Mouse (Mus musculus) midbrain, embryonic 12.5 days (tissue): ENCODE data around the gene Plekhg5. TPM values are rescaled to one million over a fixed set of nuclear protein-coding genes. Genes with fewer than 3 reads are reported as not detected.

Experiments used
- ATAC-seq: fragments of 200-750 bp; cut with Nextera tagmentation; 2 replicates; pipeline ENCODE4 v1.8.0; 2017; ENCODE audit warnings: low read depth, moderate TSS enrichment, moderate library complexity; ENCODE audit not compliant: low FRiP score
- H3K27ac ChIP-seq: fragments of 300-500 bp; sonication (generic); replicated peaks from 2 replicates; pipeline ENCODE4 v1.5.1; 2016; ENCODE audit warnings: mild to moderate bottlenecking
- H3K27me3 ChIP-seq: fragments of 300-500 bp; sonication (generic); 2 replicates; pipeline ENCODE4 v1.6.1; 2016; ENCODE audit warnings: mild to moderate bottlenecking
- H3K36me3 ChIP-seq: fragments of 300-500 bp; sonication (generic); 2 replicates; pipeline ENCODE4 v1.6.1; 2016
- H3K4me1 ChIP-seq: fragments of 300-500 bp; sonication (generic); 2 replicates; pipeline ENCODE4 v1.6.1; 2016
- H3K4me2 ChIP-seq: fragments of 300-500 bp; sonication (generic); replicated peaks from 2 replicates; pipeline ENCODE4 v1.6.1; 2016; ENCODE audit warnings: mild to moderate bottlenecking, moderate library complexity
- H3K4me3 ChIP-seq: fragments of 300-500 bp; sonication (generic); 2 replicates; pipeline ENCODE4 v1.5.1; 2016; ENCODE audit warnings: mild to moderate bottlenecking
- H3K9ac ChIP-seq: fragments of 300-500 bp; sonication (generic); replicated peaks from 2 replicates; pipeline ENCODE4 v1.6.1; 2016; ENCODE audit warnings: mild to moderate bottlenecking, moderate library complexity
- H3K9me3 ChIP-seq: fragments of 300-500 bp; sonication (generic); 2 replicates; pipeline ENCODE4 v1.6.1; 2016; ENCODE audit warnings: mild to moderate bottlenecking
- WGBS: fragments of 180-500 bp; shearing (Covaris S2); methylation state at CpG from one replicate; pipeline ENCODE4 v1.1.7; 2016; 5-methylcytosine and 5-hydroxymethylcytosine counted together
- polyA plus RNA-seq: library from polyadenylated mRNA; unstranded; fragments of >200 nt; fragmentation: Nextera tagmentation; extraction: Ambion mirVana; gene quantifications from 2 replicates; pipeline ENCODE4 v1.2.1, GENCODE M21; 2016

Gene Plekhg5
- polyA plus RNA-seq, 1 experiment from 2014 or later: 9.4 TPM

GRCm38 (mm10) chr4:152106746-152107145, 34.4 kb downstream of the Plekhg5 start:
- Histone ChIP-seq H3K4me2 (no peak overlapping the region), H3K27me3 (peaks cover 23% of the 10 kb centered on the region), H3K9me3 (no peaks in the 10 kb centered on the region), H3K9ac (no peak overlapping the region), H3K27ac (no peak overlapping the region), H3K36me3 (peaks cover 15% of the 10 kb centered on the region; the same call in 1 of the 2 replicates), H3K4me3 (no peak overlapping the region), H3K4me1 (peaks cover 18% of the 10 kb centered on the region)
- 53% methylated on average over 9 of the region's 9 CpGs for WGBS
- ATAC-seq: no peak

GRCm38 (mm10) chr4:152107493-152107892, 35.2 kb downstream of the Plekhg5 start:
- H3K27ac ChIP-seq: 0 out of 2 replicates have a peak overlapping the region, but pooled peaks have one; percentile 17
- H3K4me2 ChIP-seq: peak overlapping the region; percentile 74
- H3K4me1 ChIP-seq: peaks cover 18% of the 10 kb centered on the region
- H3K4me3 ChIP-seq: peak overlapping the region; percentile 39
- ATAC-seq: peak; percentile 62
- H3K36me3 ChIP-seq: peaks cover 12% of the 10 kb centered on the region; the same call in 1 of the 2 replicates
- peak overlapping the region; percentile 46 for H3K9ac ChIP-seq
- H3K9me3 ChIP-seq: no peaks in the 10 kb centered on the region
- peaks cover 27% of the 10 kb centered on the region for H3K27me3 ChIP-seq
- 5% methylated on average over 24 of the region's 24 CpGs for WGBS

- Histone ChIP-seq H3K27me3 (peaks cover 31% of the 10 kb centered on the region), H3K9ac (peak overlapping the region; percentile 46), H3K9me3 (no peaks in the 10 kb centered on the region), H3K4me1 (peaks cover 18% of the 10 kb centered on the region), H3K27ac (0 out of 2 replicates have a peak overlapping the region, but pooled peaks have one; percentile 17), H3K4me2 (peak overlapping the region; percentile 74), H3K4me3 (peak overlapping the region; percentile 39), H3K36me3 (peaks cover 12% of the 10 kb centered on the region)
- 4% methylated on average over 30 of the region's 30 CpGs for WGBS
- ATAC-seq: peak; percentile 95
These were observed 35.7 kb downstream of the Plekhg5 start for GRCm38 (mm10) chr4:152107971-152108509.

- H3K4me2 ChIP-seq: peak overlapping the region; percentile 74
These were observed 36.4 kb downstream of the Plekhg5 start for GRCm38 (mm10) chr4:152108673-152109072.

GRCm38 (mm10) chr4:152109509-152109908, 37.2 kb downstream of the Plekhg5 start:
- Histone ChIP-seq H3K4me1 (peaks cover 18% of the 10 kb centered on the region), H3K4me2 (no peak overlapping the region), H3K36me3 (peaks cover 14% of the 10 kb centered on the region), H3K9ac (no peak overlapping the region), H3K4me3 (no peak overlapping the region), H3K27me3 (peaks cover 46% of the 10 kb centered on the region), H3K27ac (no peak overlapping the region), H3K9me3 (no peaks in the 10 kb centered on the region)
- WGBS: 80% methylated on average over 3 of the region's 3 CpGs
- ATAC-seq: no peak

More at GRCm38 (mm10) chr4:152108673-152109072, 36.4 kb downstream of the Plekhg5 start:
- Histone ChIP-seq H3K9ac (peak overlapping the region; percentile 46; the same call in 1 of the 2 replicates), H3K36me3 (peaks cover 11% of the 10 kb centered on the region), H3K4me1 (peaks cover 18% of the 10 kb centered on the region), H3K9me3 (no peaks in the 10 kb centered on the region), H3K27me3 (peaks cover 37% of the 10 kb centered on the region), H3K4me3 (0 out of 2 replicates have a peak overlapping the region, but pooled peaks have one; percentile 39), H3K27ac (no peak overlapping the region)
- no peak for ATAC-seq
- WGBS: 87% methylated on average over 5 of the region's 5 CpGs

- Histone ChIP-seq H3K4me1 (peaks cover 21% of the 10 kb centered on the region), H3K4me2 (no peak overlapping the region), H3K27me3 (peaks cover 58% of the 10 kb centered on the region), H3K27ac (no peak overlapping the region), H3K9me3 (no peaks in the 10 kb centered on the region), H3K4me3 (no peak overlapping the region), H3K9ac (no peak overlapping the region), H3K36me3 (peaks cover 11% of the 10 kb centered on the region; the same call in 1 of the 2 replicates)
- no peak for ATAC-seq
- WGBS: 87% methylated on average over 4 of the region's 4 CpGs
These were observed 38.4 kb downstream of the Plekhg5 start for GRCm38 (mm10) chr4:152110689-152111088.

- ATAC-seq: no peak
- H3K4me2 ChIP-seq: no peak overlapping the region
- WGBS: 60% methylated on average over 9 of the region's 9 CpGs
- H3K27me3 ChIP-seq: peaks cover 66% of the 10 kb centered on the region
- H3K4me1 ChIP-seq: peaks cover 25% of the 10 kb centered on the region
- no peak overlapping the region for H3K27ac ChIP-seq
- no peak overlapping the region for H3K4me3 ChIP-seq
- H3K36me3 ChIP-seq: peaks cover 11% of the 10 kb centered on the region; the same call in 1 of the 2 replicates
- H3K9me3 ChIP-seq: no peaks in the 10 kb centered on the region
- H3K9ac ChIP-seq: no peak overlapping the region
These were observed 40.0 kb downstream of the Plekhg5 start for GRCm38 (mm10) chr4:152112329-152112728.

- Histone ChIP-seq H3K36me3 (peaks cover 11% of the 10 kb centered on the region; the same call in 1 of the 2 replicates), H3K9ac (no peak overlapping the region), H3K27me3 (peaks cover 72% of the 10 kb centered on the region), H3K27ac (no peak overlapping the region; the same call in 1 of the 2 replicates), H3K4me2 (no peak overlapping the region), H3K9me3 (no peaks in the 10 kb centered on the region), H3K4me1 (peaks cover 11% of the 10 kb centered on the region), H3K4me3 (no peak overlapping the region)
- ATAC-seq: no peak
- 64% methylated on average over 16 of the region's 16 CpGs for WGBS
These were observed 41.8 kb downstream of the Plekhg5 start for GRCm38 (mm10) chr4:152114080-152114479.

- Histone ChIP-seq H3K4me3 (peak within 1 kb of the TSS; percentile 19), H3K9me3 (no peaks in the 10 kb centered on the region), H3K27me3 (peaks cover 88% of the 10 kb centered on the region), H3K4me1 (peaks cover 29% of the 10 kb centered on the region), H3K4me2 (peak within 1 kb of the TSS; percentile 35), H3K27ac (no peak within 1 kb of the TSS), H3K9ac (peak within 1 kb of the TSS; percentile 20; the same call in 1 of the 2 replicates), H3K36me3 (peaks cover 8% of the 10 kb centered on the region; the same call in 1 of the 2 replicates)
- no peak for ATAC-seq
- 3% methylated on average over 30 of the region's 30 CpGs for WGBS
These were observed 43.8 kb downstream of the Plekhg5 start, which contains the start of gene Tnfrsf25 for GRCm38 (mm10) chr4:152115921-152116612. Tnfrsf25 (plus strand) TSS chr4:152115934.

- Histone ChIP-seq H3K9me3 (no peaks in the 10 kb centered on the region), H3K4me2 (no peak overlapping the region), H3K4me3 (no peak overlapping the region), H3K36me3 (peaks cover 8% of the 10 kb centered on the region; the same call in 1 of the 2 replicates), H3K27me3 (peaks cover 98% of the 10 kb centered on the region), H3K4me1 (peaks cover 32% of the 10 kb centered on the region), H3K27ac (no peak overlapping the region), H3K9ac (no peak overlapping the region)
- no peak for ATAC-seq
- 63% methylated on average over 9 of the region's 9 CpGs for WGBS
These were observed 45.2 kb downstream of the Plekhg5 start for GRCm38 (mm10) chr4:152117538-152117937.

- H3K4me2 ChIP-seq: peak overlapping the region; percentile 30; the same call in 1 of the 2 replicates
- H3K4me1 ChIP-seq: peaks cover 32% of the 10 kb centered on the region
- H3K9me3 ChIP-seq: no peaks in the 10 kb centered on the region
- no peaks in the 10 kb centered on the region for H3K36me3 ChIP-seq
- WGBS: 3% methylated on average over 39 of the region's 39 CpGs
- 0 out of 2 replicates have a peak overlapping the region, but pooled peaks have one; percentile 6 for H3K4me3 ChIP-seq
- H3K27me3 ChIP-seq: peaks cover 100% of the 10 kb centered on the region
- no peak overlapping the region for H3K27ac ChIP-seq
- ATAC-seq: no peak
- H3K9ac ChIP-seq: no peak overlapping the region
These were observed 47.3 kb downstream of the Plekhg5 start for GRCm38 (mm10) chr4:152119396-152120292.
